Mouse (Mus musculus) heart, adult 2 months (tissue): ENCODE data around the gene Rcc2.

Experiments
- CTCF ChIP-seq: fragments of 200-600 bp; IDR thresholded peaks from 2 replicates; pipeline ENCODE4 v1.8.1; 2022; ENCODE audit warnings: antibody characterized with exemption, mild to moderate bottlenecking, moderate library complexity
- EP300 ChIP-seq: fragments of 200-500 bp; IDR thresholded peaks from 2 replicates; pipeline ENCODE4 v1.6.1; 2011; ENCODE audit warnings: low read depth, low read length, control low read depth; ENCODE audit not compliant: insufficient read depth

GRCm38 (mm10) chr4:140665053-140665452, 35.3 kb upstream of the Rcc2 start:
- TF ChIP-seq CTCF: no peak
- TF ChIP-seq EP300: no peak
